Mouse (Mus musculus) c-Kit-positive CD71-positive TER-119-negative erythroid progenitor cells, embryonic 14.5 days (primary cell): ENCODE results near the gene Fam174b.
A peak's percentile ranks its signal among the peaks of the same experiment; 100 is the strongest.

ENCODE experiments used
- DNase-seq: peaks from one replicate; pipeline ENCODE4 v3.0.0-alpha.2; 2013; ENCODE audit warnings: low read depth

The Fam174b gene

GRCm38 (mm10) chr7:73749339-73749738, 9.2 kb downstream of the Fam174b start:
- DNase-seq, result no peak

- DNase-seq, result no peak
These were observed 9.9 kb downstream of the Fam174b start for GRCm38 (mm10) chr7:73749983-73750382.

GRCm38 (mm10) chr7:73753598-73753997, 13.5 kb downstream of the Fam174b start:
- DNase-seq, result no peak

- DNase-seq, result no peak
These were observed 15.4 kb downstream of the Fam174b start for GRCm38 (mm10) chr7:73755377-73756110.

GRCm38 (mm10) chr7:73761691-73762189, 21.6 kb downstream of the Fam174b start:
- DNase-seq, result no peak

- peak; percentile 14 for DNase-seq
These were observed 24.6 kb downstream of the Fam174b start for GRCm38 (mm10) chr7:73764679-73765078.

- DNase-seq, result peak; percentile 55
These were observed 25.2 kb downstream of the Fam174b start for GRCm38 (mm10) chr7:73765186-73765903.

- no peak for DNase-seq
These were observed 29.1 kb downstream of the Fam174b start for GRCm38 (mm10) chr7:73769224-73769623.

- peak; percentile 6 for DNase-seq
These were observed 31.5 kb downstream of the Fam174b start for GRCm38 (mm10) chr7:73771384-73772274.

- DNase-seq, result peak; percentile 10
These were observed 32.2 kb downstream of the Fam174b start for GRCm38 (mm10) chr7:73772275-73772765.

- no peak for DNase-seq
These were observed 34.7 kb downstream of the Fam174b start for GRCm38 (mm10) chr7:73774781-73775180.

GRCm38 (mm10) chr7:73777777-73778176, 37.7 kb downstream of the Fam174b start:
- DNase-seq, result no peak

- no peak for DNase-seq
These were observed 44.8 kb downstream of the Fam174b start for GRCm38 (mm10) chr7:73784736-73785428.

- DNase-seq, result no peak
These were observed 45.7 kb downstream of the Fam174b start for GRCm38 (mm10) chr7:73785815-73786214.

- no peak for DNase-seq
These were observed 47.4 kb downstream of the Fam174b start for GRCm38 (mm10) chr7:73787513-73787912.

- DNase-seq, result no peak
These were observed 51.0 kb downstream of the Fam174b start for GRCm38 (mm10) chr7:73791096-73791495.

- DNase-seq, result no peak
These were observed 52.1 kb downstream of the Fam174b start for GRCm38 (mm10) chr7:73792155-73792554.

- no peak for DNase-seq
These were observed 52.5 kb downstream of the Fam174b start for GRCm38 (mm10) chr7:73792641-73793040.

- no peak for DNase-seq
These were observed 69.2 kb downstream of the Fam174b start for GRCm38 (mm10) chr7:73809261-73809660.

GRCm38 (mm10) chr7:73811439-73811838, 71.3 kb downstream of the Fam174b start:
- no peak for DNase-seq

- no peak for DNase-seq
These were observed 72.1 kb downstream of the Fam174b start for GRCm38 (mm10) chr7:73812176-73812575.
